Comparison of ENCODE assay signal across 9 mouse cellular contexts in the genomic region with DNA sequence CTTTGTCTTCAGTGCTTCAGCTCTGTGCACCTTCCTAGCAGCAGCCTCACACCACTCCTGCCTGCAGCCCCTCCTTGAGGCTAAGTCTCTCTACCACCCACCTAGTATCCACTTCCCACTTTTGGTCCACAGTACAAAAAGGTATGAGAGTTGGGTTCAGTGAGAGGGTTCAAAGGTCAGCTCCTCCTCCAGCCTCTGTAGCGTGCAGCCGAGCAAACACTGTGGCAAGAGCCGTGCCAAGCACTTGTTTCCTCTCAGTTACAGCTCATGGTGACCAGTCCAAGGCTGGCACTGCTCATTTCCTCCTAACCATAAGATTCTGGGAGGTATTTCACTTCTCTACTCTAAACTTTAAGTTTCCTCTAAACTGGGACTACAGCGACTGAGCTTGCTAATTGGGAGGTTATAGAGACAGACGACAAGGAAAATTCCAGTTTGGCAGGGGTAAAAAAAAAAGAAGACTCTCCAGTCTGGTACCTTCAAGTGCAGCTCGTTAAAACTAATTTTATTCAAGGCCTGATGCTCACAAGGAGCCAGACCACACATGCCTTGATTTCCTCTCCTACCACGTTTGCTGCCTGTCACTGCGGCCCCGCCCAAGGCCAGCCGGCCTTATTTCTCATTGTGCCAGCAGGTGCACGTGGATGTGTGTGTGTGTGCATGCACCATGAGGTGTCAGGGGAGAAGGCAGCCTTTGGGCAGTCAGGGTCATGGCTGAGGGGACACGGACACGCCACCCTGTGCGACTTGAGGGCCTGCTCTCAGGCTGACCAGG. TPM values are rescaled to one million over a fixed set of nuclear protein-coding genes. Genes with fewer than 3 reads are reported as not detected.
A peak's percentile ranks its signal among the peaks of the same experiment; 100 is the strongest.
DNase-seq lines count a peak whose midpoint lies in the region; ATAC-seq and TF ChIP-seq lines count a peak whose summit lies in the region.
"Had no signal": no experiment of that assay in that cellular context is flagged by ENCODE, and none has a peak within 500 bp of the region (broad histone marks: within the 10 kb centered on the region; RNA-seq: fewer than 3 reads in every experiment).

No protein-coding gene starts in this region.

- H3K4me3 ChIP-seq in forebrain, embryonic 15.5 days, result no peak overlapping the region
- no peak overlapping the region for H3K4me3 ChIP-seq in forebrain, embryonic 11.5 days (ENCODE audit: low read depth, low read length)
- no peak overlapping the region for H3K4me3 ChIP-seq in intestine, postnatal 0 days (ENCODE audit: low read depth, low read length)
- H3K4me3 ChIP-seq in liver, postnatal 0 days (ENCODE audit: low read depth, low read length), result no peak overlapping the region
- H3K4me3 ChIP-seq: hindbrain, embryonic 13.5 days had no signal

- no peak for TF ChIP-seq CTCF in intestine, postnatal 0 days (IDR thresholded peaks at IDR 0.05; ENCODE audit: low read depth)
- TF ChIP-seq CTCF in liver, postnatal 0 days (IDR thresholded peaks at IDR 0.05; ENCODE audit: low read depth), result no peak

- H3K27me3 ChIP-seq in forebrain, embryonic 15.5 days, result no peaks in the 10 kb centered on the region
- H3K27me3 ChIP-seq in forebrain, embryonic 11.5 days (ENCODE audit: control insufficient read depth, insufficient read depth, low read length), result no peaks in the 10 kb centered on the region
- H3K27me3 ChIP-seq in intestine, postnatal 0 days (replicated peaks; ENCODE audit: control insufficient read depth, insufficient read depth, low read length), result no peaks in the 10 kb centered on the region
- no peaks in the 10 kb centered on the region for H3K27me3 ChIP-seq in liver, postnatal 0 days (ENCODE audit: insufficient read depth, low read length)
- H3K27me3 ChIP-seq: hindbrain, embryonic 13.5 days had no signal

- 52% methylated on average over 14 of the region's 14 CpGs for whole genome bisulfite sequencing in forebrain, embryonic 15.5 days
- WGBS in forebrain, embryonic 11.5 days, result 66% methylated on average over 14 of the region's 14 CpGs
- WGBS in intestine, postnatal 0 days, result 54% methylated on average over 14 of the region's 14 CpGs
- WGBS in liver, postnatal 0 days (ENCODE audit: insufficient replicate concordance), result 66% methylated on average over 14 of the region's 14 CpGs

- peaks cover 40% of the 10 kb centered on the region for H3K4me1 ChIP-seq in forebrain, embryonic 15.5 days
- peaks cover 6% of the 10 kb centered on the region; the same call in 1 of the 2 replicates for H3K4me1 ChIP-seq in forebrain, embryonic 11.5 days (replicated peaks; ENCODE audit: control insufficient read depth, insufficient read depth, low read length)
- H3K4me1 ChIP-seq in intestine, postnatal 0 days (replicated peaks; ENCODE audit: control insufficient read depth, insufficient read depth, low read length), result no peaks in the 10 kb centered on the region
- peaks cover 7% of the 10 kb centered on the region for H3K4me1 ChIP-seq in liver, postnatal 0 days (ENCODE audit: insufficient read depth)

- ATAC-seq in forebrain, embryonic 15.5 days (replicated peaks), result peak; percentile 15; the same call in 1 of the 2 replicates
- no peak for ATAC-seq in forebrain, embryonic 11.5 days (replicated peaks; ENCODE audit: low FRiP score)
- ATAC-seq in intestine, postnatal 0 days, result peak; percentile 44
- peak; percentile 77 for ATAC-seq in liver, postnatal 0 days

- H3K9ac ChIP-seq in forebrain, embryonic 15.5 days (replicated peaks), result no peak overlapping the region
- H3K9ac ChIP-seq in forebrain, embryonic 11.5 days (ENCODE audit: low read length), result no peak overlapping the region
- H3K9ac ChIP-seq in intestine, postnatal 0 days (ENCODE audit: low read depth, low read length), result no peak overlapping the region
- no peak overlapping the region; the same call in 1 of the 2 replicates for H3K9ac ChIP-seq in liver, postnatal 0 days (replicated peaks)
- H3K9ac ChIP-seq: hindbrain, embryonic 13.5 days had no signal

- no peak for DNase-seq in forebrain, embryonic 11.5 days (ENCODE audit: low spot score)
- DNase-seq in 416B (ENCODE audit: low read depth), result peak; percentile 31
- peak; percentile 55 for DNase-seq in liver, postnatal 0 days
- DNase-seq in heart, postnatal 4 days, result no peak
- DNase-seq in adrenal gland, postnatal 25 days, result no peak
- no peak for DNase-seq in spleen, postnatal 4 days (ENCODE audit: low spot score in 2 of 2)

- no peak for TF ChIP-seq EP300 in liver, postnatal 0 days (IDR thresholded peaks at IDR 0.05; ENCODE audit: low read depth)

- H3K9me3 ChIP-seq in forebrain, embryonic 15.5 days, result no peaks in the 10 kb centered on the region
- H3K9me3 ChIP-seq in forebrain, embryonic 11.5 days (ENCODE audit: control insufficient read depth, low read length), result no peaks in the 10 kb centered on the region
- no peaks in the 10 kb centered on the region for H3K9me3 ChIP-seq in intestine, postnatal 0 days (ENCODE audit: control insufficient read depth)
- no peaks in the 10 kb centered on the region for H3K9me3 ChIP-seq in liver, postnatal 0 days (ENCODE audit: low read length)
- H3K9me3 ChIP-seq: hindbrain, embryonic 13.5 days had no signal

- peak overlapping the region; percentile 75 for H3K27ac ChIP-seq in forebrain, embryonic 15.5 days (replicated peaks)
- no peak overlapping the region for H3K27ac ChIP-seq in forebrain, embryonic 11.5 days (ENCODE audit: low read depth, low read length)
- no peak overlapping the region for H3K27ac ChIP-seq in intestine, postnatal 0 days (ENCODE audit: low read depth, low read length)
- peak overlapping the region; percentile 80 for H3K27ac ChIP-seq in liver, postnatal 0 days (ENCODE audit: low read depth)

- no peak overlapping the region for H3K4me2 ChIP-seq in forebrain, embryonic 15.5 days (replicated peaks)
- no peak overlapping the region for H3K4me2 ChIP-seq in forebrain, embryonic 11.5 days (ENCODE audit: low read depth, low read length, severe bottlenecking)
- no peak overlapping the region for H3K4me2 ChIP-seq in intestine, postnatal 0 days (replicated peaks; ENCODE audit: low read depth)
- H3K4me2 ChIP-seq in liver, postnatal 0 days (ENCODE audit: low read depth, low read length), result no peak overlapping the region
- H3K4me2 ChIP-seq: hindbrain, embryonic 13.5 days had no signal

- H3K36me3 ChIP-seq in forebrain, embryonic 15.5 days, result no peaks in the 10 kb centered on the region; the same call in 1 of the 2 replicates
- no peaks in the 10 kb centered on the region for H3K36me3 ChIP-seq in forebrain, embryonic 11.5 days (ENCODE audit: control insufficient read depth, insufficient read depth, low read length)
- H3K36me3 ChIP-seq in intestine, postnatal 0 days (ENCODE audit: control insufficient read depth, insufficient read depth), result peaks cover 26% of the 10 kb centered on the region
- H3K36me3 ChIP-seq in liver, postnatal 0 days (replicated peaks; ENCODE audit: insufficient read depth, low read length), result peaks cover 18% of the 10 kb centered on the region

RNA-seq across cellular contexts. Expression of a gene that starts 23.0 kb away (rescaled TPM):
- polyA plus RNA-seq in forebrain, embryonic 15.5 days (2015; fragmentation: Nextera tagmentation; extraction: Ambion mirVana), result 39.8 and 41.7 TPM in 2 replicates
- 54.6 and 56.9 TPM in 2 replicates for polyA plus RNA-seq in forebrain, embryonic 11.5 days (2014; fragmentation: Nextera tagmentation; extraction: Ambion mirVana)
- polyA plus RNA-seq in intestine, postnatal 0 days (2015; fragmentation: Nextera tagmentation; extraction: Ambion mirVana), result 85.9 TPM in 2 replicates
- polyA plus RNA-seq in liver, postnatal 0 days (2015; fragmentation: Nextera tagmentation; extraction: Ambion mirVana), result 91.6 and 104 TPM in 2 replicates
- total RNA-seq in heart, postnatal 4 days (2021), result 10 to 100 TPM; 27.5 to 31.5 TPM
- total RNA-seq in adrenal gland, postnatal 25 days (2021), result 79.7 and 98.2 TPM in 2 replicates

RNA-seq across cellular contexts. Expression of a gene that starts 48.6 kb away (rescaled TPM):
- polyA plus RNA-seq in forebrain, embryonic 15.5 days (2015; fragmentation: Nextera tagmentation; extraction: Ambion mirVana), result 29.8 and 31.0 TPM in 2 replicates
- polyA plus RNA-seq in forebrain, embryonic 11.5 days (2014; fragmentation: Nextera tagmentation; extraction: Ambion mirVana), result 27.6 and 30.4 TPM in 2 replicates
- 12.4 and 13.8 TPM in 2 replicates for polyA plus RNA-seq in intestine, postnatal 0 days (2015; fragmentation: Nextera tagmentation; extraction: Ambion mirVana)
- 9.6 and 10.4 TPM in 2 replicates for polyA plus RNA-seq in liver, postnatal 0 days (2015; fragmentation: Nextera tagmentation; extraction: Ambion mirVana)
- 1 to 10 TPM; 9.0 to 9.4 TPM for total RNA-seq in heart, postnatal 4 days (2021)
- total RNA-seq in adrenal gland, postnatal 25 days (2021), result 16.1 and 19.6 TPM in 2 replicates

RNA-seq across cellular contexts. Expression of a gene that starts 52.3 kb away (rescaled TPM):
- polyA plus RNA-seq in forebrain, embryonic 15.5 days (2015; fragmentation: Nextera tagmentation; extraction: Ambion mirVana), result 43.7 and 45.0 TPM in 2 replicates
- 40.0 and 40.1 TPM in 2 replicates for polyA plus RNA-seq in forebrain, embryonic 11.5 days (2014; fragmentation: Nextera tagmentation; extraction: Ambion mirVana)
- 15.3 and 16.9 TPM in 2 replicates for polyA plus RNA-seq in intestine, postnatal 0 days (2015; fragmentation: Nextera tagmentation; extraction: Ambion mirVana)
- 10.6 and 11.2 TPM in 2 replicates for polyA plus RNA-seq in liver, postnatal 0 days (2015; fragmentation: Nextera tagmentation; extraction: Ambion mirVana)
- total RNA-seq in heart, postnatal 4 days (2021), result 10 to 100 TPM; 24.7 to 25.8 TPM
- 38.1 and 48.8 TPM in 2 replicates for total RNA-seq in adrenal gland, postnatal 25 days (2021)

RNA-seq across cellular contexts. Expression of a gene that starts 53.6 kb away (rescaled TPM):
- 75.2 and 76.8 TPM in 2 replicates for polyA plus RNA-seq in forebrain, embryonic 15.5 days (2015; fragmentation: Nextera tagmentation; extraction: Ambion mirVana)
- polyA plus RNA-seq in forebrain, embryonic 11.5 days (2014; fragmentation: Nextera tagmentation; extraction: Ambion mirVana), result 36.3 and 40.3 TPM in 2 replicates
- 23.0 and 23.3 TPM in 2 replicates for polyA plus RNA-seq in intestine, postnatal 0 days (2015; fragmentation: Nextera tagmentation; extraction: Ambion mirVana)
- 15.5 and 16.7 TPM in 2 replicates for polyA plus RNA-seq in liver, postnatal 0 days (2015; fragmentation: Nextera tagmentation; extraction: Ambion mirVana)
- 10 to 100 TPM; 11.8 to 13.4 TPM for total RNA-seq in heart, postnatal 4 days (2021)
- total RNA-seq in adrenal gland, postnatal 25 days (2021), result 17.2 and 18.1 TPM in 2 replicates

Comparison
In these comparisons a context has a peak if more than half of its experiments do, and no peak if none do; other contexts are left out.
1. H3K27ac ChIP-seq: peak in forebrain, embryonic 15.5 days (single experiment) and liver, postnatal 0 days (single experiment); none in forebrain, embryonic 11.5 days (single experiment) and intestine, postnatal 0 days (single experiment).
2. DNase-seq: peak in 416B (single experiment) and liver, postnatal 0 days (single experiment); none in forebrain, embryonic 11.5 days (single experiment), heart, postnatal 4 days (single experiment), adrenal gland, postnatal 25 days (single experiment) and spleen, postnatal 4 days (0 of 2).